19 mouse cellular contexts compared by ENCODE assay signal in the genomic region with DNA sequence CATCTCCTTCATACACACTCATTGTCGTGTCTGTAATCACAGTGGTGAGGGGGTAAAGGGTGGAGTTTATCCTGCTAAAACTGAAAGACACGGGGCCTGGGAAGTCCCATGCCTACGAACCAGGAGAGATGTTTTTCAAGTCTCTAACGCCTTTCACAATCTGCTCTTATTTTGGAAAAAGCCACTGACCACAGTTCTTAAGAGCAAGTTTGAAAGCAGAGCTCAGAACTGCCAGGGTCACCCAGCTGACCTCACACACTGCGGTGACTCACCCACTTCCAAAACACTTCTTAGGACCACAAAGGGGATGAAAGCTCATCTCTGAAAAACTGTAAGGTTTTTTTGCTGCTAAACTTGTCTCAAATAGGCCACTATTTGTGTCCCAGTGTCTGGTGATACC.
A peak's percentile ranks its signal among the peaks of the same experiment; 100 is the strongest.
DNase-seq lines count a peak whose midpoint lies in the region; ATAC-seq lines count a peak whose summit lies in the region.
"Had no signal": no experiment of that assay in that cellular context is flagged by ENCODE, and none has a peak within 500 bp of the region (broad histone marks: within the 10 kb centered on the region; RNA-seq: fewer than 3 reads in every experiment).

No protein-coding gene starts in this region.

- no peak overlapping the region for H3K4me3 ChIP-seq in brown adipose tissue, adult 24 weeks (ENCODE audit: insufficient read depth, low read depth, low read length)
- H3K4me3 ChIP-seq: embryonic facial prominence, embryonic 15.5 days; kidney, embryonic 15.5 days; liver, embryonic 15.5 days; neural tube, embryonic 12.5 days had no signal

- ATAC-seq in granulocyte monocyte progenitor cell, adult 5-6 weeks (replicated peaks; ENCODE audit: poor library complexity, severe bottlenecking), result no peak
- ATAC-seq: hindbrain, postnatal 0 days; intestine, postnatal 0 days had no signal

- peak overlapping the region; percentile 89 for H3K27ac ChIP-seq in brown adipose tissue, adult 24 weeks (replicated peaks; ENCODE audit: low read depth, low read length)
- H3K27ac ChIP-seq: embryonic facial prominence, embryonic 15.5 days; hindbrain, postnatal 0 days; kidney, embryonic 15.5 days; liver, embryonic 15.5 days; neural tube, embryonic 12.5 days had no signal

- peak; percentile 49 for DNase-seq in adrenal gland, adult 2 months
- no peak for DNase-seq in adrenal gland, postnatal 25 days
- peak; percentile 16 for DNase-seq in lung, postnatal 10 days
- no peak for DNase-seq in lung, postnatal 4 days
- no peak for DNase-seq in layer of hippocampus, adult 9-11 months
- DNase-seq in left cerebral cortex, postnatal 10 days (ENCODE audit: extremely low spot score in 1 of 2, low spot score in 2 of 2), result no peak
- DNase-seq: B cell, adult 2 months; cerebellum, adult 11-12 months; cerebellum, postnatal 14 days; gastrocnemius, postnatal 10 days; thymus, postnatal 25 days had no signal

- intact Hi-C loops in left cerebral cortex, postnatal 10 days (cut with DNase I), result no loop called here

- peaks cover 20% of the 10 kb centered on the region; the same call in 1 of the 2 replicates for H3K4me1 ChIP-seq in brown adipose tissue, adult 24 weeks (ENCODE audit: control insufficient read depth, insufficient read depth, insufficient read length, low read length)
- H3K4me1 ChIP-seq: embryonic facial prominence, embryonic 15.5 days; liver, embryonic 15.5 days; neural tube, embryonic 12.5 days had no signal

Comparison
In these comparisons a context has a peak if more than half of its experiments do, and no peak if none do; other contexts are left out.
1. DNase-seq: peak in adrenal gland, adult 2 months (single experiment) and lung, postnatal 10 days (single experiment); none in adrenal gland, postnatal 25 days (single experiment), lung, postnatal 4 days (0 of 2), layer of hippocampus, adult 9-11 months (single experiment) and left cerebral cortex, postnatal 10 days (0 of 2).